Mouse (Mus musculus): Measurements from ENCODE around the gene Slc38a3.

The Slc38a3 gene

DNA sequence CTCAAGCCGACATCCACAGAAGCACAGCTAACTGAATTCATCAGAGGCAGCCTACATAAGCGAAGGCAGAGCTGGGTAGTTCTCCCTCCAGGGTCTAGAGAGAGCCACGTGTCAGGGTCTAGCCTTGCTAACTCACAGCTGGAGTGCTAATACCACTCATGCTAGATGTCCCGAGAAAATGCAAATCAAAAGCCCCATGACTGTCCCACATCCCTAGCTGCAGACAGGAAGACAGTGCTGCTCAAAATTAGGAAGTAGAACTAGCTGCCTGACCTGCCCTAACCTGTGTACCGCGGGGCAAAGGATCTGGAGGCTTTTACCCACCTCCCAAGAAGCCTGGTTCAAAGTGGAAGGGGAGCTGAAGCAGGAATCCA is 26.8 kb upstream of the Slc38a3 start:
- no peak for DNase-seq (ENCODE audit: low spot score in 2 of 2)

DNA sequence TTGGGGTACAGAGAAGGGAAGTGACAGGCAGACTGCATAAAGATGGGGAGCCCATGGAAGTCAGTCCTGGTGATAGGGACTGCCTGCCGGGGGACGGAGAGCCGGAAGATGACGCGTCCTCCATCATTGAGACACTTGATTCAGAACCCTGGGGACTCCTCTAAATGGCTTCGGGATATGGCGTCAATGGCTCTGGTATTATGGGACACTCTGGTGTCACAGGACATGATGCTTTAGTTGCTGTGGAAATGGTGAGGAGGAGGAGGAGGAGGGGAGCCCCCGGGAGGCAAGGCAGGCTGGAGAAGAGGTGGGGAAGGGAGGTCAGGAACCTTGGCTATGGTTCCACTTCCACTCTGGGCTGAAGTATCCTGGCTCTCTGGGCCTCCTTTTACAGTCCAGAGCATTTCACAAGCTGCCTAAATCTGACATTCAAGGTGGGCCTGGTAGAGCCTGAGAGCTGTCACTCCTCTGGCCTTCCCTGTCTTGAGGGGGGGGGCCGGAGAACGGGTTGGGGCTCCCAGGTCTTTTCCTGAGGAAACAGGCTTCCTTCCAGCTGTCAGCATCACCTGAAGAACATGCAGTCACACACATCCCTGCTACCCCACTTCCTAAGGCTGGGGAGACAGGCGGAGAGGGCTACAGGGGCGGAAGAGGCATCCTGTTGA is 26.2 kb upstream of the Slc38a3 start:
- DNase-seq (ENCODE audit: low spot score in 2 of 2), result no peak

DNA sequence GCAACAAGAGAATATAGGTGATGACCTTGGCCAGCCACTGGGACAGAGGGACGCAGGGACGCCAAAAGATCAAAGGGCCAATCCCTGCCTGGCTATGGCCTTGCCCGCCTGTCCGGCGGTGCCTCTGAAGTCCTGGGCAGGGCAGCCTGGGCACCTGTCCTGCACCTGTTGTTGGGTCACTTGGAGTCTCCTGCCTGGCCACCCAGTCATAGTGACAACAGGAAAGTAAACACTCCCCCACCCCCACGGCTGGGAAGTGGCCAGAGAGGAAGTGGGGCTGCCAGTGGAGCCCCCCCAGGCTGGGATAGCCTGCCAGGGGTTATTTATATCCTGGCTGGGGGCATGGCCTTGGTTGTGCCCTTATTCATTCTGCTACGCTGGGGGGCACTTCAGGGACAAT is 25.3 kb upstream of the Slc38a3 start:
- DNase-seq (ENCODE audit: low spot score in 2 of 2), result no peak

DNA sequence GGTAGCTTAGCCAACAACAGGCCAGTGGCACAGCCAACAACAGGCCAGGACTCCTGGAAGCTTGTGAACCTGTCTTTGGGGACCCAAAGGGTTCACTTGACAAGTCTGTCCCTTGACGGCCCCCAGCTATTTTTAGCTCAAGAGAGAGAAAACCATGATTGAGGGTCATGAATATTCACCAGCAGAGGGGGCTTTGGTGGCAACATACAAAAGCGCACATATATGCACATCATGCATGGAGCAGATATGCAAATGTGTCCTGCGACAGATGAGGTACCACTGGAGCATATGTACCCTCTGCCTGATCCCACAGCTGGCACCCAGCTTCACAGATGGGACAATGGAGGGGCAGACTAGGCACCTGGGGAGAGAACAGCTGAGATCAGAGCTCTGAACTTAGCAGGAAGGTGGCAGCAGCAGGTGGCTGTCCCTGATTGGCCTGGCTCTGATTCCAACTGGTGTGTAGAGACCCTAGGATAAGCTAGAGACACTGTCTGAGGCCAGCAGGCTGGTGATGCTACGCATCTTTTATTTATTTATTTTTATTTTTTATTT is 24.2 kb upstream of the Slc38a3 start:
- no peak for DNase-seq (ENCODE audit: low spot score in 2 of 2)

DNA sequence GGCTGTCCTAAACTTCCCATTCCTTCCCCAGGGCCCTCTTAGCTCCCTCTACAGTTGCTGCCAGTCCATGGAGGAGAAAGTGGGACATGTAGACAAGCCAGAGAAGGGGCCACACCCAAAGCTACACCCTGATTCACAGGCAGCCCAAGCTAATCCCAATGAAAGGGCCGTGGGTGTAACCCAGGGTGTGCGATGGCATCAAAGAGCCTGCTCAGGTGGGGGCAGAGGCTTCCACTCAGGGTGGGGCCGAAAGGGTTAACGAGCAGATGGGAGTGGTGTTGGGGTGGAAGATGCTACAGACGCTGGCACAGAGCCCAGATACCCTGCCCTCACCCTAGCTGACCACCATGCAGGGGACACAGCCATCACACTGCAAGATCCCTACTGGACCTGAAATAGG is 23.5 kb upstream of the Slc38a3 start:
- DNase-seq (ENCODE audit: low spot score in 2 of 2), result no peak

DNA sequence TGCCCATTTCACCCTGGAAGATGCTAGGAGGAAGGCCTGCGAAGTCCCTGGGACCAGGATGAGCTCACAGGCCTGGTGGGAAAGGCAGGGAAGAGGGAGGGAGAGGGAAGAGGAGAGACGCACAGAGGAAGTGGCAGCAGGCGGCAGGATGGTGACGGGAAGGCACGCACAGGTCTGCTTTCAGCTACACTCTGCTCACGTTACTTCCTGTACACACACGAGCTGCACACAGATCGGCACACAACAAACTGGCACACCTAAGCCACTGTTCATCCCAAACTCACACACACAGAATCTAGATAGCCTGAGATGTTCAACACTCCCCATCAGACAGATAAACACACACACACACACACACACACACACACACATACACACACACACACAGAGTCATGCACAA is 21.1 kb upstream of the Slc38a3 start:
- no peak for DNase-seq (ENCODE audit: low spot score in 2 of 2)

DNA sequence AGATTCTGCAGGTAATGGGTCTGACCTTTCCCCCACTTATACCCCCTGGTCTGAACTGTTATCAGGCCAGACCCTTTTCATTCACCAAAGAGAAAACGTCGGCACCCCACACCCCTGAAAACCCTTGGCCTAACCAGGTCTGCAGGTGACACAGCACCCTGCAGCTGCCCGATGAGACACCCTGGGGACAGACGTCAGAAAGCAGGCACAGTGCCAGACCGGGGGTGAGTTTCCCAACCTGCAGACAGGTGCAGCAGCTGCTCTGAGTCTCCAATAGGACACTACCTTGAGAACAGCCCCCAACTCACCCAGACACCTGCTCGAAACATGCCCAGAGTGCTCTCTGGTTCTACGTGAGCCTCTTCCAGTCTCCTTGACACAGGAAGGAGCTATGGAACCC is 19.6 kb upstream of the Slc38a3 start:
- no peak for DNase-seq (ENCODE audit: low spot score in 2 of 2)

DNA sequence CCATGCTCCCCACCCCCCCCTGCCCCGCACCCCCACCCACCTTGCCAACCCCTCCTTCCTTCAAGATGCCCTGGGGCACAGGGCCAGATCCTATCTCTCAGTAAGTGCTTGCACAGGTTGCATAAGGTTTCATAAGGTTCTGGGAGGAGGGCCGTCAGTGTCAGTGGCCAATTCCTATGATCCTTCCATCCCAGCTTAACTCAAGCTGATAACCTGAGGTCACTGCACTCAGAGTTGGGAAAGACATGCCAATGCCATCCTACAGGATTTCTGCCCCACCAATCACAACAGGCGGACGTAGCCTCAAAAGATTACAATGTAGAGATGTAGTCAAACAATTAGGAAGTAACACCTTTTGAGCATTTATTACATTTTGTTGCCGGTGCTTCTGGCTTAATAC is 19.1 kb upstream of the Slc38a3 start:
- DNase-seq (ENCODE audit: low spot score in 2 of 2), result no peak

DNA sequence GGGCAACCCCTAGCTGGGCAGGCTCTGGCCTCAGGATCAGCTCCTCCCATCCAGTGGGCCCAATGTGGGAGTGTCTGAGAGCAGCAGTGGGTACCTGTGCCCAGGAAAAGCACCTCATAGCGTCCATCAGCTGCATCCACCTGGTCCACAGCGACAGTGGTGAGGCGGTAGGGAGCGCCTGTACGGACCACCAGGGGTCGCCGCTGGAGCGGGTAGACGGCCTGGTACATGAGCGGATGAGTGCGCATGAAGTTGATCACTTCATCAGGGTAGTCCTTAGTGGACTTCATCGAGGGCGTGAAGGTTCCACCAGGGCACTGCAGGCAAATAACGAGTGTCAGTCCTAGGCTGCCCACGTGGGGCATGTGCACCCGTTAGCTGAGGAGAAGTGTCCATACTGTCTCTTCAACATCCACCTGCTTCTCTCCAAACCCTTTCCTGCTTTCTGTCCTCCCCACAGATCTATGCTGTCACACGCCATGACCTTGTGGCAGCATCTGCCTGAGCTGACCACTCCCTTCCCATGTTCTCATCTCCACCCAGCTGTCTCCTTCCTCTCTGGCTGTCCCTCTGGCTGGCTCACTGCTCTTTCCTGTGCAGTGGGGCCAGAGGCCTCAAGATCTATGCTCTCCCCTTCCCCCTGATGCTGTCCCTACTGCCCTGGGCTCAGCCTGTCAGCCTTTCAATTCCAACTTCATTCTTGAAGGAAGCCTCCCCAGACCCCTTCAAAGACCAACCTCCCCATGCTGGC is 16.1 kb upstream of the Slc38a3 start:
- peak in 1 of 2 experiments; percentile 69 for DNase-seq (ENCODE audit: low spot score in 2 of 2)

DNA sequence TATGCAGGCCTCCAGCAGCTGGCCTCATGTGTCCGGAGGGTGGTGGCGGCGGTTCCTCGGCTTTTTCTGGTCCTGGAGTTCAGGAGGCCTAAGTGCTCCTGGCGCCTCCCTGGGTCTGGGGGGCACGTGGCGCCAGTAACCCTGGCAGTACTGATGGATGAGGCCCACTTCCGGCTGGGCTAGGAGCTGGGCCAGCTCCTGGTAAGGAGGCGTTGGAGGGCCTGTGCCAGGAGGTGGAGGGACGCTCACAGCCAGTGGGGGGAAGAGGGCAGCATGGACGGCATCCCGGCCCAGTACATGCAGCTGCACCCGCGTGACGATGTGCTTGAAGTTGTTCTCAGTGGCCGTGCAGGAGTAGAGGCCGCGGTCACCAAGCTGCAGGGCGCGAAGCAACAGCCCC is 13.1 kb upstream of the Slc38a3 start:
- DNase-seq (ENCODE audit: low spot score in 2 of 2), result no peak

DNA sequence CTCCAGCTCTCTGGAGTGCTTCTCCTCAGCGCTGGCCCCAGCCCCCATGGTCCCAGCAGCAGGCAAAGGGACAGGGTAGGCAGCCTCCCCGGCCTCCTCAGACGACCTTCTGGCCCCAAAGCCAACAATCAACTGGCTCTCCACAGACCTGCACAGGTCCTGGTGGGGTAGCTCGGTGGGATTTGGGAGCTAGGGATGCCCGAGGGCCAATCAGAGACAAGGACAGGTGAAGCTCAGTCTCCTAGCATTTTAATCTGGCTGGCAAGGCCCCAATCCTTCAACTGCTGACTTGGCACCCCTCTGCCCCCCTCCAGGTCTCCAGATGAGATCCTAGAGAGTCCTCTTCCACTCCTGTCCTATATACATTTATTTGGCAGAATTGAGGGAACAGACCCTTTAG is 10.2 kb upstream of the Slc38a3 start, which contains the start of gene Gnat1:
Gnat1 (minus strand) TSS at position 212 of the 400 bp plus-strand sequence.
- DNase-seq (ENCODE audit: low spot score in 2 of 2), result no peak

DNA sequence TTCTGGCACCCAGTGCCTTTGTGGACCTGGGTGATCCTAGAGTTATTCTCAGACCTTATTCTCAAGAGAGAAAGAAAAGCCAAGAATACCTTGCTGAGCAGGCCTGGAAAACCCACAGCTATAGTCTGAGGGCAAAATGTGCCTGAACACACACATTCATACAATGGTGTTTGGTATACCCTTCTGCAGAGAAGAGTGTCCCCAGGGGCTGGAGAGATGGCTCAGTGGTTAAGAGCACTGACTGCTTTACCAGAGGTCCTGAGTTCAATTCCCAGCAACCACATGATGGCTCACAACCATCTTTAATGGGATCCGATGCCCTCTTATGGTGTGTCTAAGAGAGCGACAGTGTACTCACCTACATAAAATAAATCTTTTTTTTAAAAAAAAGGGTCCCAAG is 9.5 kb upstream of the Slc38a3 start:
- DNase-seq (ENCODE audit: low spot score in 2 of 2), result no peak

DNA sequence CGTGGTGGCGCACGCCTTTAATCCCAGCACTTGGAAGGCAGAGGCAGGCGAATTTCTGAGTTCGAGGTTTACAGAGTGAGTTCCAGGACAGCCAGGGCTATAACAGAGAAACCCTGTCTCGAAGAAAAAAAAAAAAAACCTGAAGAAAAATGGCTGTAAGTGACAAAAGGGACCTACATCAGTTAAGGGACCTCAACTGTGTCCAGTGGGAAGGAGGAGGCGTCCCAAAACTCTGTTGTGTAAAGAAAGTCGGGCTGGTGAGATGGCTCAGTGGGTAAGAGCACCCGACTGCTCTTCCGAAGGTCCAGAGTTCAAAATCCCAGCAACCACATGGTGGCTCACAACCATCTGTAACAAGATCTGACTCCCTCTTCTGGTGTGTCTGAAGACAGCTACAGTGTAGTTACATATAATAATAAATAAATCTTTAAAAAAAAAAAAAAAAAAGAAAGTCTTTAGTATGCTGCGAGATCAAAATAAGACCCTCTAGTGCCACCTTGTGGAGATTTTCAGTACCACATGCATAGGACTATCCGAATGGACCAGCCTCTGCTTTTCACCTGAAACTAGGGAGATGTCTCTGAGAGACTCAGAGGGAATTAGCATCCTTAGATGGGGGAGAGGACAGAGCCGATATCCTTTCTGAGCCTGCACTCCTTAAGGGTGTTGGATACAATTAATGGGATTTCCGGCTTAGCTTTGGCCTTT is 8.6 kb upstream of the Slc38a3 start:
- peak in 1 of 2 experiments; percentile 72 for DNase-seq (ENCODE audit: low spot score in 2 of 2)

DNA sequence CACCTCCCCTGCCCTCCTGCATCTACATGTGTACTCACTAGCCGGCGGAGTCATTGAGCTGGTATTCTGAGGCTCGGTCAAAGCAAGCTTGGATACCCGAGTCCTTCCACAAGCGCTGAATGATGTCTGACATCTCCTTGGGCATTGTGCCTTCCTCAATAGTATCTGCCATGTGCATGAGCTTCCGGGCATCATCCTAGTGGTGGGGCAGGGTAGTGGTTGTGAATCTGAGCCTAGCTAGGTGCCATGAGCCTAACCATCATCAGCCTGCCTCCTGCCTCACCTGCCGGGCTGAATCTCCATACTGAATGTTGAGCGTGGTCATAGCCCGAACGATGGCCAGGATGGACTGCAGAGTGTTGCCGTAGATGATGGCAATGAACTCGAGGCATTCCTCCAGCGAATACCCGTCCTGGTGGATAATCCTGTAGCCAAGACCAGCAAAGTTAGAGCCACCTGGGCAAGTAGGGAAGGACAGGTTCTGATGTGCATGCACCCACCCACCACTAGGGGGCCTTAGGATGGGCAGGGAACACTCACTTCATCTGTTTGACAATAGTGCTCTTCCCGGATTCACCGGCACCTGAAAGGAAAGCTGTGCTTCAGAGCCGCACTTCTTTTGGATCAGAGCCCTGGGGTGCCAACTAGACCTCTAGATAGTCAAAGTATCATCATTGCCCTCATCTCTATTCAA is 7.9 kb upstream of the Slc38a3 start:
- DNase-seq (ENCODE audit: low spot score in 2 of 2), result no peak

DNA sequence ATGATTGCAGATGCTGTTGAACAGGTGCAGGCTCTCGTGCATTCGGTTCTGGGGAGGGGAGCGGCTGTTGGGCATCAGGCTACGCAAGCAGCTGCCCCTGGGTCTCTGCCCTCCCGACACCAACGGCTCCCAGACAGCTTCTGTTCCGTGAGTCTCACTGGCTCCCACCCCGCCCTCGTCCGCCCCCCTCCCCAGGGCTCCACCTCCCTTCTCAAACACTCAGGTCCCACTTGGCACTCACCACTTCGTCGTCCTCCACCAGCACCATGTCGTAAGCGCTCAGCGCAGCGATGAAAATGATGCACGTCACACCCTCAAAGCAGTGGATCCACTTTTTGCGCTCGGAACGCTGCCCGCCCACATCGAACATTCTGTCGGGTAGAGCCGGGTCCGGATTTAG is 7.0 kb upstream of the Slc38a3 start:
- DNase-seq (ENCODE audit: low spot score in 2 of 2), result no peak

DNA sequence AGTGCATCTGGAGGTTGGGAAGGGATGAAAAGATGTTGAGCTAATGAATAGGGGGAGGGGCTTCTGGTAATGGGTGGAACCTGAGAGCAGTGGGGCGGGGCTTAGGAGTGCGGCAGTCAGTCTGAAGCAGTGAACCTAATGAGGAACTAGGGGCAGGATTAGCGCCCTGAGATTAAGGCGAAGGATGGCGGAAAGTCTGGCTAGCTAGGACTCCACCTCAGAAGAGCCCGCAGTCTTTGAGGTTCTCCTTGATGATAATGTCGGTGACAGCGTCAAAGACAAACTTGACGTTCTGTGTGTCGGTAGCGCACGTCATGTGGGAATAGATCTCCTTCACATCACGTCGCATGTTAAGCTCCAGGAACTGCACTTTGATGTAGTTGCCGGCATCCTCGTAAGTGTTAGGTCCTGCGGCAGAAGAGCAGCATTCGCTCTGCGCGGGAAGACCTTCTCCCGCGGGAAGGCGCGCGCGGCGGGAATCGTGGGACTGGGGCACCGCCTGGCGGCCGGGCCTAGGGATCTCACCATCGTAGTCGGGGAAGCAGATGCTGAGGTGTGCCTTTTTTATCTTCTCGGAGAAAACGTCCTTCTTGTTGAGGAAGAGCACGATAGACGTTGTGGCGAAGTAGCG is 6.5 kb upstream of the Slc38a3 start:
- peak in 1 of 2 experiments; percentile 74 for DNase-seq (ENCODE audit: low spot score in 2 of 2)

DNA sequence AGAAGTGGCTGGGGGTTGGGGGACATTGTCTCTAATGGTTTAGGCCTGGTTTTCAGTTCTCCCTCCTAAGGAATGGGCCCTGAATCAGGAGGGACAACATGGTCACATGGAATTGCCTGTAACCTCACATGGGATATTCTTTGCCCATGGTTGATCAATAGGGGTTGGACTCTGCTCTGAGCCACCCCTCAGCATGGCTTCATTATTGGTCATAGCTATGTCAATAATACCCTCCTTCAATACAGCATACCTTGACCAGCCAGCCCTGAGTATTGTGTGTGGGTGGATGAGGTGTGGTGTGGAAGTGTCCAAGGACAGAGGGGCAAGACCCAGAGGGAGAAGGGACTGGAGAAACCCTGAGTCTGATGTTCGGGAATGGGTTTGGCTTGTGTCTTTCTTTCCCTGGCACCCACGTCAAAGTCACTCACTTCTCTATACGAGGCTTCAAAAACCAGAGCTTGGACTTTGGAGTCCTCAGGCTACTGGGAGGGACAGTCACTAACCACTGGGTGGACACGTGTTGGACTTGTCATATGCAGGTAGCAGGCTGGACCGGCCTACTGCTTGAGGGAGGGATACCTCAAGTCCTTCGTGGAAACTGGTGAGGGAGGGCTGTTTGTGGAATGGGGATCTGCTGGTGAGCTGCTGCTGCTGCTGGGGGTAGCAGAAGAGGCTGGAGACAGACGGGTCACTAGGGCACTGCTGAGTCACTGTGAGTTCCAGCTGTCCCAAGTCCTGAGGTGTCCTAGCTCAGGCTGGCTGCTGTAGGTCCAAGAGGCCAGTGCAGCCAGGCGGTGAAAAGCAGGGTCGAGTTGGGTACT is 5.5 kb upstream of the Slc38a3 start:
- no peak for DNase-seq (ENCODE audit: low spot score in 2 of 2)

DNA sequence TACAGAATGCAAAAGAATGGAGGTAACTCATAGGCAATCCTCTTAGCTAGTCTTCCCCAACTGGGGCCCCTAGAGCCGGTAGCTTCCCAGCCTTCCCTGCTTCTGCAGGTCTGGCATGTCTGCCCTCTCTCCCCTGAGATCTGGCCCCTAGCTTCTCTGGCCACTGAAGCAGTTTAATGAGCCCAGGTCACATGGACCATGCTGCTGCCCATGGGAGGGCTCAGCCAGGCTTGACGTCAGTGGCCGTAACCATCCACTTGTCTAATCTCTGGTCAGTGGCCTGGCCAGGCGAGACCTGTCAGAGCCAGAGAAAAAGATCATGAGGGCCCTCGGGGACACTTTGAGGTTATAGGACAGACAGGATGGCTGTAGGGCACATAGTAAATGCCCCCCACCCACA is 929 bp upstream of the Slc38a3 start:
- DNase-seq (ENCODE audit: low spot score in 2 of 2), result no peak

DNA sequence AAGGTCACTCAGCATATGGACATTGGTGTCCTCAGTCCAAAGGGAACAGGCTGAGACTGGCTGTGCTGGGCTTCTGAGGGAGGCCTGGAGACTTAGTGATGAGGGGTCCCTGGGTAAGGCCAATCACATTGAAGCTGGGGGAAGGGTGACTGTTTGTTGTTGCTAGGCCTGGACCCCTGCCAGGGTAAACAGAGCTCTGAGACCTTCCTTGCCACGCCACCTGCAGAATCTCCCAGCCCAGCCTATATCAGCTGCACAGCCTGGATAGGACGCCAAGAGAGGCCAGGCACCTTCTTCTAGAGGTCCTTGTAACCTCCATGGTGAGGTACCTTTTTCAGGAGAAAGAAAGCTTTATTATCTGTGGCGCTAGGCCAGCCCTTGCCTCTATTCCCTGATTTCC is 414 bp downstream of the Slc38a3 start:
- DNase-seq (ENCODE audit: low spot score in 2 of 2), result no peak

DNA sequence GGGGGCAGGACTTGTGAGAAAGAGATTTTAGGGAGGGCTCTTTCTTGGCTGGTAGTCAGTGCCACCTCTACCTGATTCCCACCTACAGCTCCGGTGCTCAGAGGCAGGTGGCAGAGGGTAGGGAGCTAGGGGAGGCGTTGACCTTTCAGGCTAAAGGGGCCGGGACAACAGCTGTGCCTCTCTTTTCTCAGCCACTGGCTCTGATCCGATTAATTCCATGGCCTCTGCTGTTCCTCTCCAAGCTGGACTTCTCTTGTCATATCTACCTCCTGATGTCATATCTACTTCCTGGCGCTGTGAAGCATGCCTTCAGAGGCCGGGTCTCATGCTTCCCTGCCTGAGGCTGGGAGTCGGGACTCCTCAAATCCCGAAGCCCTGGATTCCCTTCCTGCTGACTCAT is 1.3 kb downstream of the Slc38a3 start:
- no peak for DNase-seq (ENCODE audit: low spot score in 2 of 2)

DNA sequence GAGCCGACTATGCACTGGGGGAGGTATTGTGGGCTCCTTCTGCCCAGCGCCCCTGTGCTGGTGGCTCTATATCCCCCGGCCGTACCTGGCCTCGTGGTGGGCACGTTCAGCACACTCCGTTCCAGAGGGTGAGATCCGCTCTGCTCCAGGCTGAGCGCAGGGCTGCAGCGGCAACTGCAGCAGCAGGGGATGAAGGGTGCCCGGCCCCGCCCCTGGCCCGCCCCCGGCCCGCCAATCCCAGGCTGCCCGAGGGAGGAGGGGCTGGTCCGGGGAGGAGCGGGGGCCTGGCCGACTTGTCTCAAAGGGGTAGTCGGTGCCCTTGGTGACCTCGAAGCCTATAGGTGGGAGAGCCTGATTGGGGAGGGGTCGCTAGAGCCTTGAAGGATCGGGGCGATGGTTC is 2.1 kb downstream of the Slc38a3 start:
- peak in 1 of 2 experiments; percentile 56 for DNase-seq (ENCODE audit: low spot score in 2 of 2)

Measured in frontal cortex, postnatal 10 days (tissue).